Mouse (Mus musculus) ovary, postnatal 36 days (tissue): ENCODE measurements at regions not wholly inside any gene's neighbourhood (a gene's known extent, or its start where the extent isn't known, plus 50 kb on each side); places are given as distances from the start of the nearest gene placed in this dataset.

ENCODE experiments used
- DNase-seq: peaks from one replicate; pipeline ENCODE4 v3.0.0; 2022; ENCODE audit warnings: low spot score, mixed read lengths

GRCm38 (mm10) chr3:74657170-74657569, 507.7 kb downstream of the Zbbx start:
- DNase-seq = no peak

DNA sequence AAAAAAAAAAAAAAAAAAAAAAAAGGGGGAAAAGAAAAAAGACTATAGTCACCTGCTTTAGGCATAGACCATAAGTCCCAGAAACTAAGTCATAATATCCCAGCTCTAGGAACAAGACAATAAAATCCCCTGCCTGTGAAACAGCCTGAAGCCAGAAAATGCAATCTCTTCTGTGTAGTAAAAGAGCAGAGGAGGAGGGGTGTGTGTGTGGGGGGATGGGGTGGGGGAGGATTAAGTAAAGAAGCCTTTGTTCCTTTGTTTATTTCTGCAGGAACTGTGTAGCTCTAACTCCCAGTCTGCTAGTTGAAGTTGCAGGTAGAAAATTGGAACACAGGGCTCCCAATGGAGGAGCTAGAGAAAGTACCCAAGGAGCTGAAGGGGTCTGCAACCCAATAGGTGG, 532.2 kb downstream of the Zbbx start:
- DNase-seq = no peak

- DNase-seq = no peak
Observed at GRCm38 (mm10) chr3:74601328-74602007, 563.4 kb downstream of the Zbbx start.

DNA sequence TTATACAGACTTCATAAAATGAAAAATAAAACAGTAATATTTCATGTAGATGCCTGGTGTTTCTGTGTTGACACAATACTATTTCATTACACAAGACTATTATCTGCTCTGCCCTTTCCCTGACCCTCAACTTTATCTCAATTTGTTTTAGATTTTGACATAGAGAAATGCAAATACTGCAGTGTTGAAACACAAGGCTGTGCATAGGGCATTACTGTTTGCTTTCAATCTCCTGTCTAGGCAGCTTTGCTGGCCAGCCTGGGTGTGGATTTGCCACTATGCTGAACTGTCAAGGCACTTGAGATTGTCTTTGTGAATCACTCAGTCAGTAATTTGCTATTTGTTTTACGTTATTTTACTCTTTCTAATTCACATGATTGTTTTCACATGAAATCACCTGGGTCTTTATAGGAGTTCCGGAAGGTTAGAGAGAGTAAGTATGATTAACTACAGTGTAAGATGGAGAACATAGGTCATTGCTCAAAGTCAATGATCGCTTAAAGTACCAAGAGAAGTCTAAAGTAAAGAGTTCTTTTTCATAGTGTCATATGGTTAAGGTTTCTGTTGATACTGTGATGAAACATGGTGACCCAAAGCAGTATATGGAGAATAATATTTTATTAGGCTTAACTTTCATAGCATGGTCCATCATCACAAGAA, 576.0 kb downstream of the Zbbx start:
- DNase-seq = no peak

GRCm38 (mm10) chr3:74565176-74565575, 599.7 kb downstream of the Zbbx start:
- no peak for DNase-seq

- DNase-seq = peak; percentile 6
Observed at GRCm38 (mm10) chr3:74534795-74535194, 630.0 kb downstream of the Zbbx start.

DNA sequence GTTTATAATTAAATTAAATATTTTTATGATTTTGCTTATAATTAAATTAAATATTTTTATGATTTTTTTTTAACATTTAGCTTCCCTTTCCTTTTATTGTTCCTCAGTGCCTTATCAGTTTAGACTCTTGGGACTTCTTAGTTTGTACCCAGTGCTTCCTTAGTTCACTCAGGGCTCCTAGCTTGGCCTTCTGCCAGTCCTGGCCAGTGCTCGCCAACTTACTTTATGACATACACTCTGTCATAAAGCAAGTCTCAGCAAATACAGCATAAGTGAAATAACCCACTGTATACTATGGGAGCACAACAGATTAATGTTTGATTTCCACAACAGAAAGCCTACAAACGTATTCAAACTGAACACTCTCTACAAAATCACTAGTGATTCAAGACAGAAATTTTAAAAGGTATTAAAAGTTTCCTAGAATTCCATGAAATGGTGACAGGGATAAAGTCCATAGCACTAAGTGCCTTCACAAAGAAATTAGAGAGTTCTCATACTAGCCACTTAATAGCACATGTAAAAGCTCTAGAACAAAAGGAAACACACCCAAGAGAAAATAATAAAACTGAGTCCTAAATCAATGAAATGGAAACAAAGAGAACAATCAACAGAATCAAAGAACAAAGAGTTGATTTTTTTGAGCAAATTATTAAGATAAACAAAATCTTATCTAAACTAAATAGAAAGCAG, 630.7 kb downstream of the Zbbx start:
- no peak for DNase-seq

- DNase-seq = no peak
Observed at GRCm38 (mm10) chr3:74483741-74484140, 681.1 kb downstream of the Zbbx start.
